Mouse (Mus musculus): ENCODE data around the gene Tecpr2. TPM values are rescaled to one million over a fixed set of nuclear protein-coding genes. Genes with fewer than 3 reads are reported as not detected.

Tecpr2 gene
- polyA plus RNA-seq, 1 experiment from 2014 or later, result 1.2 TPM

DNA sequence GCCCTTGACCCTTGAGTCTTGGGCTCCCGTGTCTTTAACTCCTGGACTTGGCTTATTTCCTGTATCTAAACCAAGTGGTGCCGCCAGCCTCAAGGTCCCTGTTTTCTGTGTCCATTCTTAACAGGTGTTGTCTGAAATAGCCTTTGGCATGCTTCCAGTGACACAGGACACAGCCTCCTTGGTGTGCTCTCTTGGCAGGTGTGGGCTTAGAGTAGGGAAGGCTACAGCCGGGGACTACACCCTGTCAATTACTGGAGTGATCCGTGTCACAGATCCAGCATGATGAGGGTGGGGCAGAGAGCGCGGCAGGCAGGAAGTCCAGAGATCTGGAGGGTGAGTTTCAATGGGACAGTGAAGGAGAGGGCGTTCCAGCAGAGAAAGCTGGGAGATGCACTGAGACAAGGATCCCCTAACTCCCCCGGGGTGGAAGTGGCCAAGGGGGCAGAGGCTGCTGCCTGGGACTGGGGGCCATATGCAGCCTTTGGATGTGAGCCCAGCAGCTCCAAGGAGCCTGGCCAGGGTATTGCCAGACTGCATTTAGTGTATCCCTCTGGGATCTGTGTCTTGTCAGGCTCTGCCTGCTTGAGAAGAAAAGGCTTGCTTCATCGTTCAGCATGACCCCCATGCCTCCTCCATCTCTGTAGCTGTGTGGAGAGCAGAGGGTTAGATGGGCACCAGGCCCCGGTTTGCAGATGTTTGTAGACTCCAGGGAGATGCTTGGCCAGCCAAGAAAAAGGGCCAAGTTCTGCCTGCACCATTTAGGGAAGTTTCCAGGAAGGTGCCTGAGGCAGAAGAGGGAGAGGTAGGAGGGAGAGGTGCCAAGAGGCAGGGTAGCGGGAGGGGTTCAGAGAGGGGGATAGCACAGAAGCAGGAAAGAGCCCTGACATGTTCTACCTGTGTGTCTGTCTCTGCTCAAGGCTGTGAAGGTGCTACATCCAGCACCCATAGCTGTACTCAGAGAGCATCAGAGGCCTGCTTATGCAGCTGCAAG lies 119.7 kb downstream of the Tecpr2 start:
- WGBS, result 26% methylated on average over 11 of the region's 11 CpGs
- ATAC-seq (ENCODE audit: low FRiP score, low TSS enrichment), result peak; percentile 53
- H3K4me1 ChIP-seq (replicated peaks; ENCODE audit: control insufficient read depth, insufficient read depth), result peaks cover 16% of the 10 kb centered on the region
- no peaks in the 10 kb centered on the region for H3K9me3 ChIP-seq (ENCODE audit: control insufficient read depth, low read length)
- DNase-seq (ENCODE audit: low spot score), result peak; percentile 47
- H3K9ac ChIP-seq (ENCODE audit: low read length), result peak overlapping the region; percentile 41; the same call in 1 of the 2 replicates
- H3K36me3 ChIP-seq (ENCODE audit: control insufficient read depth, insufficient read depth, low read length), result no peaks in the 10 kb centered on the region
- peak overlapping the region; percentile 86 for H3K27ac ChIP-seq (replicated peaks)
- H3K27me3 ChIP-seq (ENCODE audit: control insufficient read depth, insufficient read depth, low read length), result no peaks in the 10 kb centered on the region
- no peak for TF ChIP-seq EP300 (optimal IDR thresholded peaks at IDR 0.05)
- TF ChIP-seq CTCF (IDR thresholded peaks at IDR 0.05; ENCODE audit: low read depth), result no peak
- H3K4me2 ChIP-seq (replicated peaks; ENCODE audit: low read depth), result no peak overlapping the region; the same call in 1 of the 2 replicates
- no peak overlapping the region for H3K4me3 ChIP-seq (ENCODE audit: low read depth, low read length)

DNA sequence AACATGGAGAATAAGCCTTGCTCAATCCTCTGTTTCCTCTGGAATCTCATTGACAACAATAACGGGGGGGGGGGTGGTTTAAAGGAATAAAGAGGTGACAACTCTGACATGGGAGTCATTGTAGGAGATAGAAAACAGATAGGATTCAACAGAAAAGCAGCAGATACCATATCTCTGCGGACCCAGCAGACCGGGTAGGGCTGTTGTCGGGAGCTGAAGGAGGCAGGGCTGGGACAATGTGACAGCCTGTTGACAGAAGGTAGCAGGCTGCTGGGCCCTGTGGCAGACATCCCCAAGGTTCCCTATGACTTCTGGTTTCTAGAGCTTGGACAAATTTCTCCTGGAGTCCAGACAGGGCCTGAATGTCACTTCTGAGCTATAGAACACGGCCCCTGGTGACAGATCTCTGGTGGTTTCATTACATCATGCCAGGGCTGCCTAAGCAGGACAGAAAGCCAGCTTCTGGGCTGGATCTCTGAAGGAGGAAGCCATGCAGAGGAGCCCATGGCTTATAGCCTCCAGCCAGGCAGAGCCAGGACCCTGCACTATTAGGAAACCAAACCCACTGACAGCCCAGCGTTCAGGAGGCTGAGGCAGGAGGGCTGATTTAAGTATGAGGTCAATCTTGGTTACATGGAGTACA lies 120.7 kb downstream of the Tecpr2 start:
- no peak overlapping the region for H3K4me2 ChIP-seq (replicated peaks; ENCODE audit: low read depth)
- no peak for ATAC-seq (ENCODE audit: low FRiP score, low TSS enrichment)
- H3K27ac ChIP-seq (replicated peaks), result peak overlapping the region; percentile 86
- H3K4me1 ChIP-seq (replicated peaks; ENCODE audit: control insufficient read depth, insufficient read depth), result peaks cover 16% of the 10 kb centered on the region
- WGBS, result 46% methylated on average over 6 of the region's 6 CpGs
- no peaks in the 10 kb centered on the region for H3K27me3 ChIP-seq (ENCODE audit: control insufficient read depth, insufficient read depth, low read length)
- H3K4me3 ChIP-seq (ENCODE audit: low read depth, low read length), result no peak overlapping the region
- no peaks in the 10 kb centered on the region for H3K36me3 ChIP-seq (ENCODE audit: control insufficient read depth, insufficient read depth, low read length)
- DNase-seq (ENCODE audit: low spot score), result no peak
- H3K9me3 ChIP-seq (ENCODE audit: control insufficient read depth, low read length), result no peaks in the 10 kb centered on the region
- H3K9ac ChIP-seq (ENCODE audit: low read length), result no peak overlapping the region
- TF ChIP-seq CTCF (IDR thresholded peaks at IDR 0.05; ENCODE audit: low read depth) (no peak), EP300 (optimal IDR thresholded peaks at IDR 0.05) (no peak)

DNA sequence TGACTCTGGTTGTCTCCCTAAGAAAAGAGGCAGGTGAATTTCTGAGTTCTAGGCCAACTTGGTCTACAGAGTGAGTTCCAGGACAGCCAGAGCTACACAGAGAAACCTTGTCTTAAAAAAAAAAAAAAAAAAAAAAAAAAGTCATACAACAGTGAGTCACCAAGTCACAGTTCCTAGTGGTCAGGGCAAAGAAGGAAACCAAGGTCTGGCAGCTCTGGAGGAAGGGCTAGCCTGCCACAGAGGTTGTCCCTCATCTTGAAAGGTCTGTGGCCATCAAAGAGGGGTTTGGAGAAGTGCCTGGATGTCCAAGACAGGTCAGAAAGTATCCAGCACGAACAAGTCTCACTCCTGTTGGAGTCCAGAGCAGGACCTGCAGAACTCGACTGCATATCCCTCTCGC lies 127.7 kb downstream of the Tecpr2 start:
- H3K27me3 ChIP-seq (ENCODE audit: control insufficient read depth, insufficient read depth, low read length), result no peaks in the 10 kb centered on the region
- WGBS, result 83% methylated on average over 3 of the region's 3 CpGs
- TF ChIP-seq EP300 (optimal IDR thresholded peaks at IDR 0.05) (no peak), CTCF (IDR thresholded peaks at IDR 0.05; ENCODE audit: low read depth) (no peak)
- H3K4me3 ChIP-seq (ENCODE audit: low read depth, low read length), result no peak overlapping the region
- DNase-seq (ENCODE audit: low spot score) (no peak), ATAC-seq (ENCODE audit: low FRiP score, low TSS enrichment) (0 out of 2 replicates have a peak, but pooled peaks have one; percentile 22)
- no peaks in the 10 kb centered on the region for H3K9me3 ChIP-seq (ENCODE audit: control insufficient read depth, low read length)
- no peak overlapping the region for H3K27ac ChIP-seq (replicated peaks)
- H3K4me1 ChIP-seq (replicated peaks; ENCODE audit: control insufficient read depth, insufficient read depth), result no peaks in the 10 kb centered on the region
- H3K4me2 ChIP-seq (replicated peaks; ENCODE audit: low read depth), result no peak overlapping the region
- H3K36me3 ChIP-seq (ENCODE audit: control insufficient read depth, insufficient read depth, low read length), result no peaks in the 10 kb centered on the region
- no peak overlapping the region for H3K9ac ChIP-seq (ENCODE audit: low read length)

DNA sequence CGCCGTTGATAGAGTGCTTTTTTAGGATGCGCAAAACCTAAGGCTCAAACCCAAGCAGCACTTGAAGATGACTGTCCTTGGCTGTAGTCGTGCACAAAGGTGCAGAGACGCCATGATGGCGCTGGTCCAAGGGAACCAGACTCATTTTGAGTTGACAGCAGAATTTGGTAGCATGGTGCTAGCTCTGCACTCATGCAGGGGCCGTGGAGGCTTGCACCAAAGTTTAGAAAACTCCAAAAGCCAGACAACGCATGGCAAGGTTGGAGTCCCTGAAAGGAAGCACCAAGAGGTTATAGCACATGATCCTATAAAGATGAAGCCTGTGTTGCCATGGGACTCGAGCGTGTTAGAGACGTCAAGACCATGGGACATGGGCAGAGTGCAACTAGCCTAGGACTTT lies 129.0 kb downstream of the Tecpr2 start:
- Histone ChIP-seq H3K9ac (ENCODE audit: low read length) (no peak overlapping the region), H3K27ac (replicated peaks) (no peak overlapping the region), H3K4me2 (replicated peaks; ENCODE audit: low read depth) (no peak overlapping the region), H3K4me1 (replicated peaks; ENCODE audit: control insufficient read depth, insufficient read depth) (no peaks in the 10 kb centered on the region), H3K4me3 (ENCODE audit: low read depth, low read length) (no peak overlapping the region), H3K9me3 (ENCODE audit: control insufficient read depth, low read length) (no peaks in the 10 kb centered on the region), H3K27me3 (ENCODE audit: control insufficient read depth, insufficient read depth, low read length) (no peaks in the 10 kb centered on the region), H3K36me3 (ENCODE audit: control insufficient read depth, insufficient read depth, low read length) (no peaks in the 10 kb centered on the region)
- TF ChIP-seq CTCF (IDR thresholded peaks at IDR 0.05; ENCODE audit: low read depth) (no peak), EP300 (optimal IDR thresholded peaks at IDR 0.05) (no peak)
- ATAC-seq (ENCODE audit: low FRiP score, low TSS enrichment) (no peak), DNase-seq (ENCODE audit: low spot score) (no peak)
- WGBS, result 90% methylated on average over 11 of the region's 11 CpGs

DNA sequence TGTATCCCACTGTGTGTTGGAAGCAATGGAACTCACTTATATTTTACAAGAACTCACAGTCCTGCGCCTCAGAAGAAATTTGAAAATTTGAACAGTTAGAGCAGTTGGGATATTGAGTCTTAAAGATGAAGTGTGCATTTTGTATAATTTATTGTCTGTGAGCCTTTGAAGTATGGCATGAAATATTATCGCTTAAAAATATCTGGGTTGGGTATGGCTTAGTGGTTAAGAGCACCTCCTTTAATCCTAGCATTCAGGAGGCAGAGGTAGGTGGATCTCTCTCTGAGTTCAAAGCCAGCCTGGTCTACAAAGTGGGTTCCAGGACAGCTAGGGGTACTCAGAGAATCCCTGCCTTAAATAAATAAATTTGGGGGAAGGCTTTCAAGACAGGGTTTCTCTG lies 130.0 kb downstream of the Tecpr2 start:
- H3K4me2 ChIP-seq (replicated peaks; ENCODE audit: low read depth), result no peak overlapping the region
- H3K9ac ChIP-seq (ENCODE audit: low read length), result no peak overlapping the region
- no peaks in the 10 kb centered on the region for H3K9me3 ChIP-seq (ENCODE audit: control insufficient read depth, low read length)
- no peak overlapping the region for H3K27ac ChIP-seq (replicated peaks)
- DNase-seq (ENCODE audit: low spot score) (no peak), ATAC-seq (ENCODE audit: low FRiP score, low TSS enrichment) (no peak)
- no peaks in the 10 kb centered on the region for H3K4me1 ChIP-seq (replicated peaks; ENCODE audit: control insufficient read depth, insufficient read depth)
- TF ChIP-seq EP300 (optimal IDR thresholded peaks at IDR 0.05) (no peak), CTCF (IDR thresholded peaks at IDR 0.05; ENCODE audit: low read depth) (no peak)
- WGBS, result 86% methylated on average over 2 of the region's 2 CpGs
- H3K27me3 ChIP-seq (ENCODE audit: control insufficient read depth, insufficient read depth, low read length), result no peaks in the 10 kb centered on the region
- H3K36me3 ChIP-seq (ENCODE audit: control insufficient read depth, insufficient read depth, low read length), result no peaks in the 10 kb centered on the region
- H3K4me3 ChIP-seq (ENCODE audit: low read depth, low read length), result no peak overlapping the region
